Mouse (Mus musculus) limb, embryonic 15.5 days (tissue): ENCODE data around the gene Ikzf1. TPM values are rescaled to one million over a fixed set of nuclear protein-coding genes. Genes with fewer than 3 reads are reported as not detected.

Experiments used
- ATAC-seq: fragments of 200-750 bp; cut with Nextera tagmentation; 2 replicates; pipeline ENCODE4 v1.8.0; 2017; ENCODE audit warnings: low read depth, moderate TSS enrichment; ENCODE audit not compliant: insufficient number of reproducible peaks, low FRiP score, low TSS enrichment
- H3K27ac ChIP-seq: fragments of 300-500 bp; sonication (generic); 2 replicates; pipeline ENCODE4 v1.5.1; 2015; ENCODE audit warnings: moderate library complexity, mild to moderate bottlenecking, inconsistent platforms
- H3K27me3 ChIP-seq: fragments of 300-500 bp; sonication (generic); 2 replicates; pipeline ENCODE4 v1.6.1; 2015; ENCODE audit warnings: inconsistent platforms
- H3K36me3 ChIP-seq: fragments of 300-500 bp; sonication (generic); 2 replicates; pipeline ENCODE4 v1.6.1; 2015; ENCODE audit warnings: inconsistent platforms
- H3K4me1 ChIP-seq: fragments of 300-500 bp; sonication (generic); 2 replicates; pipeline ENCODE4 v1.6.1; 2015; ENCODE audit warnings: inconsistent platforms
- H3K4me2 ChIP-seq: fragments of 300-500 bp; sonication (generic); 2 replicates; pipeline ENCODE4 v1.6.1; 2015; ENCODE audit warnings: mild to moderate bottlenecking, inconsistent platforms
- H3K4me3 ChIP-seq: fragments of 300-500 bp; sonication (generic); 2 replicates; pipeline ENCODE4 v1.5.1; 2015; ENCODE audit warnings: mild to moderate bottlenecking, inconsistent platforms
- H3K9ac ChIP-seq: fragments of 300-500 bp; sonication (generic); 2 replicates; pipeline ENCODE4 v1.6.1; 2015; ENCODE audit warnings: inconsistent platforms
- H3K9me3 ChIP-seq: fragments of 300-500 bp; sonication (generic); 2 replicates; pipeline ENCODE4 v1.6.1; 2016; ENCODE audit warnings: inconsistent platforms
- WGBS: fragments of 180-500 bp; shearing (Covaris S2); methylation state at CpG from one replicate; pipeline ENCODE4 v1.1.7; 2015; 5-methylcytosine and 5-hydroxymethylcytosine counted together
- polyA plus RNA-seq: library from polyadenylated mRNA; unstranded; fragments of >200 nt; fragmentation: Nextera tagmentation; extraction: Ambion mirVana; gene quantifications from 2 replicates; pipeline ENCODE4 v1.2.1, GENCODE M21; 2015

The Ikzf1 gene
- polyA plus RNA-seq, 1 experiment from 2014 or later = 2.5 TPM

- 82% methylated on average over 7 of the region's 7 CpGs for WGBS
- Histone ChIP-seq H3K27ac (no peak overlapping the region), H3K36me3 (no peaks in the 10 kb centered on the region), H3K4me3 (no peak overlapping the region), H3K9ac (no peak overlapping the region), H3K27me3 (peaks cover 7% of the 10 kb centered on the region; the same call in 1 of the 2 replicates), H3K4me1 (no peaks in the 10 kb centered on the region), H3K4me2 (no peak overlapping the region), H3K9me3 (no peaks in the 10 kb centered on the region)
- no peak for ATAC-seq
Observed at GRCm38 (mm10) chr11:11677165-11677564, 7.6 kb upstream of the Ikzf1 start.

- H3K9ac ChIP-seq = no peak overlapping the region
- ATAC-seq = no peak
- H3K27ac ChIP-seq = no peak overlapping the region
- peaks cover 21% of the 10 kb centered on the region for H3K27me3 ChIP-seq
- no peak overlapping the region for H3K4me3 ChIP-seq
- H3K4me2 ChIP-seq = no peak overlapping the region
- H3K36me3 ChIP-seq = no peaks in the 10 kb centered on the region
- no peaks in the 10 kb centered on the region for H3K9me3 ChIP-seq
- 67% methylated on average over 6 of the region's 6 CpGs for WGBS
- no peaks in the 10 kb centered on the region for H3K4me1 ChIP-seq
Observed at GRCm38 (mm10) chr11:11678972-11679371, 5.8 kb upstream of the Ikzf1 start.

DNA sequence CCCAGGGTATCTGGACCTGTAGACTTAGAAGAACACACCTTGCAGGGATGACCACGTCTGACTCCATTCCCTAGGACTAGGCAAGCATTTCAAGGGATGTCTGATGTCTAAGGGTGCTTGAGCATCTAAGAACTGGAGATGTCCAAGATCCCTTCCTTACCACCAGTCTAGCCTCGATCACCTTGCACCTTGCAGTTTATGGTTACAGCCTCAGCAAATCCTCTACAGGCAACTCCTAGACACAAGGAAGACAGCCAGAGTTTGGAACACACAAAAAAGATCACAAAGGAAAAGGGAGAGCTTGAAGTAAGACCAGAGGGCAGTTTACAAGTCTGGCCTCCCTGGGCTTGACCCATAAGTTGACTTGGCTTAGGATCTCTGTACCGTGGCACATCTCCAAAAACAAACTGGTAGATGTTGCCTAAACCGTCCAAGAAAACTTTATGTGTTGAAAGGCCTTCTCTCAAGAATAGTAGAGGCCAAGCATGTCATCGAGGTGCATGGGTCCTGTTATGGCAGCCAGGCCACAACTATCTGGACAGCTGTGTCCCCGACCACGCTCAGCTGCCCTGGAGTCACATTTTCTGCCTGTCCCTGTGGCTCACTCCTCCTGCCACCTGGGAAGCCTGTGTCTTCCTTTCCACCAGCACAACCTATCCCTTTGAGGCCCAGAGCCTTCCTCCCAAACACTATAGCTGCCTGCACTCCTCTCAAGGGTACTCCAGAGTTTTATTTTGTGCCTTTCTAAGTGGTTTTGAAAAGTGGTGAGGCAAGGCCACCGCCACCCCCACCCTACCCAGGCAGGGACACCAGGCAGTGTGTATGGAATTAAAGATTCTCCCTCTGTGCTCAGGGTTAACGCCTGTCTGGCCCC is 510 bp upstream of the Ikzf1 start:
- peak overlapping the region; percentile 63; the same call in 1 of the 2 replicates for H3K4me3 ChIP-seq
- H3K4me1 ChIP-seq = peaks cover 17% of the 10 kb centered on the region
- H3K36me3 ChIP-seq = no peaks in the 10 kb centered on the region
- peaks cover 60% of the 10 kb centered on the region for H3K27me3 ChIP-seq
- no peak overlapping the region; the same call in 1 of the 2 replicates for H3K4me2 ChIP-seq
- WGBS = 61% methylated on average over 9 of the region's 9 CpGs
- H3K9ac ChIP-seq = no peak overlapping the region
- no peaks in the 10 kb centered on the region for H3K9me3 ChIP-seq
- ATAC-seq = no peak
- H3K27ac ChIP-seq = no peak overlapping the region

DNA sequence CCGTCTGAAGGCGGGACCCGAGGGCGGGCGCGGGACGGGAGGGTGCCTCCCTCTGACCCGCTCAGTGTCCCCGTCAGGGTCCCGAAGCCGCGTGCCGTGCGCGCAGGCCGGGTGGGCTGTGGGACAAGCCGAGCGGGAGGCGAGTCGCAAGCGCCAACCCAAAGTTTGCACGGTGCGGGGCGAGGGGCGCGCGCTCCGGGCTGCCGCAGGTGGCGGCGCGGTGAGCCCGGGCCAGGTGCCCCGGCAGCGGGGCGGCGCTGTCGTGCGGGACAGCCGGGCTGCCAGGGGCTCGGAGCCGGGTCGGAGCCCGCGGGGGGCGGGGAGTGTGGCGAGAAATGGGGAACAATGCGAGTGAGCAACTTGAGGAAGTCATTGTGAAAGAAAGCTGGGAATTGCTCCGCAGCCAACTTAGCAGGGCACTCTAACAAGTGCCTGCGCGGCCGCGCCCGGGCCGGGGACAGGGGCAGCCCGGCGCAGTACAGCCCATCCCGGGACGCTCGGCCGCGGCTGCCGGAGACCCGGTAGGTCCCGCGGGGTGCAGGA is 1.1 kb downstream of the Ikzf1 start:
- H3K27me3 ChIP-seq = peaks cover 60% of the 10 kb centered on the region
- 0 out of 2 replicates have a peak overlapping the region, but pooled peaks have one; percentile 10 for H3K9ac ChIP-seq
- H3K4me3 ChIP-seq = peak overlapping the region; percentile 63
- H3K4me1 ChIP-seq = peaks cover 17% of the 10 kb centered on the region
- no peaks in the 10 kb centered on the region for H3K9me3 ChIP-seq
- H3K27ac ChIP-seq = no peak overlapping the region
- no peaks in the 10 kb centered on the region for H3K36me3 ChIP-seq
- H3K4me2 ChIP-seq = peak overlapping the region; percentile 99
- WGBS = under 1% methylated on average over 62 of the region's 66 CpGs
- ATAC-seq = no peak

- Histone ChIP-seq H3K9ac (no peak overlapping the region), H3K27me3 (peaks cover 56% of the 10 kb centered on the region), H3K4me3 (peak overlapping the region; percentile 63), H3K9me3 (no peaks in the 10 kb centered on the region), H3K4me2 (peak overlapping the region; percentile 99), H3K27ac (no peak overlapping the region), H3K4me1 (peaks cover 17% of the 10 kb centered on the region), H3K36me3 (no peaks in the 10 kb centered on the region)
- ATAC-seq = no peak
- 14% methylated on average over 16 of the region's 16 CpGs for WGBS
Observed at GRCm38 (mm10) chr11:11686569-11687051, 1.8 kb downstream of the Ikzf1 start.

DNA sequence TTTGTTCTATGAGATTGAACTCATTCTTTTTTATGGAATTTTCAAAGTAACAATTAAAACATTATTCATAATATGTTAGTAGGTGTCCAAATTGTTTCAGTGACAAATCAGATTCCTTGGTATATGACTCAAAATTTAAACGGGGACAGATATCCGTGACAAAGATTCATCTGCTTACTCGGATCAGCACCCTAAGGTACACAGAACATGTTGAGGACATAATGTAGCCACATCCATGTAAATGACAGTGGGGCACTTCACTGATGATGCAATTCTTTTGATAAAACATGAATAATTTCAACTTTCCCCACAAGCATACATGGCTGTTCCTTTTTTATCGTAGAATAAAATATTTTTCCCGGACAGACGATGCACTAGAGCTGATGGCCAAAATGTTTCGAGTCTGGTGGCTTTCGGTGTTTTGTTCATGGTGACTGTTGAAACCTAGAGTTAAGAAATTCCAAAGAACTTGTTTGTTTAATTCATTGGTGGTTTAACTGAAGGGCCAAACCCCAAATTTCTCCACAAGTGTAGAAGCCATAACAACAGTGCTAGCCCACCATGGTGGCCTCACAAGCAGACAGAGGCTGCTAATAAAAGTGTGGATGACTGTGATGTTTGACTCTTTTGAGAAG is 2.9 kb downstream of the Ikzf1 start:
- no peaks in the 10 kb centered on the region for H3K9me3 ChIP-seq
- no peaks in the 10 kb centered on the region for H3K36me3 ChIP-seq
- no peak overlapping the region for H3K4me3 ChIP-seq
- no peak overlapping the region for H3K4me2 ChIP-seq
- H3K9ac ChIP-seq = no peak overlapping the region
- H3K27ac ChIP-seq = no peak overlapping the region
- H3K27me3 ChIP-seq = peaks cover 49% of the 10 kb centered on the region
- no peak for ATAC-seq
- H3K4me1 ChIP-seq = peaks cover 17% of the 10 kb centered on the region
- 91% methylated on average over 8 of the region's 8 CpGs for WGBS

DNA sequence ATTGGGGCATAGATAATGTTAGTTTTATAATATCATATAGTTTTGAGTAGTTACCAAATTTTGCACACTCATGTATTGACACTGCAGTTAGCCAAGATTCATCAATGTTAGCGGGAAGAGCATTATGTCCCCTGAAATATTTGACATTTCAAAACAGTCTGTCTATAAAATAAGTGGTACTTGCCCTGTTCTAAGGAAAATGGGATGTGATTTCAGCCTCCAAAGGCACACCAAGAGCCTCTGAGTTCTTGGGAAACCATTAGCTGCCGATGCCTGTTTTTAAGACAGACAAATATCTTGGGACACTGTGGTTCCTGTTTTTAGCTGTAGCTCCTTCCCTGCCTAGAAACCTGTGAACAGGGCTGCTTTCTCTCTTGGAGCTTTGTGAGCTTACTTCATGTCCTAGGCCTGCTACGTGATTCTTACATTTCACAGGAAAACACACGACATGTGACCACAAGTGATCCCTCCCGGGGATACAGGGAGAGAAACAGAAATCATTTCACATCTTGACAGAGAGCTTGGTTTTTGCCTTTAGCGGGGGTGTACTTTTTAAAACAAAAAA is 4.0 kb downstream of the Ikzf1 start:
- 72% methylated on average over 6 of the region's 6 CpGs for WGBS
- Histone ChIP-seq H3K4me2 (no peak overlapping the region), H3K27me3 (peaks cover 40% of the 10 kb centered on the region), H3K36me3 (no peaks in the 10 kb centered on the region), H3K9ac (no peak overlapping the region), H3K4me1 (peaks cover 17% of the 10 kb centered on the region), H3K27ac (no peak overlapping the region), H3K4me3 (no peak overlapping the region), H3K9me3 (no peaks in the 10 kb centered on the region)
- no peak for ATAC-seq

- Histone ChIP-seq H3K36me3 (no peaks in the 10 kb centered on the region), H3K27ac (no peak overlapping the region), H3K9me3 (no peaks in the 10 kb centered on the region), H3K4me3 (no peak overlapping the region), H3K27me3 (peaks cover 32% of the 10 kb centered on the region), H3K4me2 (no peak overlapping the region), H3K9ac (no peak overlapping the region), H3K4me1 (peaks cover 17% of the 10 kb centered on the region)
- no peak for ATAC-seq
Observed at GRCm38 (mm10) chr11:11689701-11690058, 4.9 kb downstream of the Ikzf1 start.

DNA sequence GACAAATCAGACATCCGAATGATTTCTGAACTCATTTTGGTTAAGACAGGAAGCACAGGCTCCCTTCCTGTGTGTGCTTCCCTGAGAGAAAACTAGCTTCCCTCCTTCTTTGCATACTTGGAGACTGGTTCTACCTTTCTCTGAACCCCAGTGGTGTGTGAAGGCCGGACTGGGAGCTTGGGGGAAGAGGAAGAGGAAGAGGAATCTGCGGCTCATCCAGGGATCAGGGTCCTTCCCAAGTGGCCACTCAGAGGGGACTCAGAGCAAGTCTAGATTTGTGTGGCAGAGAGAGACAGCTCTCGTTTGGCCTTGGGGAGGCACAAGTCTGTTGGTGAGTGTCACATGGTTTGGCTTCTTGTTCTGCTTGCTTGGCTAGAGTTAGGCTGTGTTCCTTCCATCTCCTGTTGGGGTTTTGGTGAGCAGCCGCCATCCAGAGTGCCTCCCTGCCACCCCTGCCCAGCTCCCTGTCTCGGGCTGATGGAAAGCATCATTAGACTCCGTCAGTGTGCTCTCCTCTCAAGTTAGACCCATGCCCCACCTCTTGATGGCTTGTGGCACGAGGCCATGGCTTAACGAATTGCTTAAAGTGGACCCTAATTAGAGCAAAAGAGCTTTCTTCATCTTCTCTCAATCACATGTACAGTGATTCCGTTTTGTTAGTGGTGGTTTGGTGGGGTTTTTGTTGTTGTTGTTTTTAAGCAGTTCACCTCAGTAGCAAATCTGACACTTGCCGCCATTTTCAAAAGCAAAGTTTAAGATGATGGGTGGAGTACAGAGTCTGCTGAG is 5.4 kb downstream of the Ikzf1 start:
- Histone ChIP-seq H3K27ac (no peak overlapping the region), H3K4me1 (peaks cover 13% of the 10 kb centered on the region), H3K9me3 (no peaks in the 10 kb centered on the region), H3K4me2 (no peak overlapping the region), H3K27me3 (peaks cover 26% of the 10 kb centered on the region), H3K36me3 (no peaks in the 10 kb centered on the region), H3K9ac (no peak overlapping the region), H3K4me3 (no peak overlapping the region)
- WGBS = 63% methylated on average over 11 of the region's 11 CpGs
- no peak for ATAC-seq

DNA sequence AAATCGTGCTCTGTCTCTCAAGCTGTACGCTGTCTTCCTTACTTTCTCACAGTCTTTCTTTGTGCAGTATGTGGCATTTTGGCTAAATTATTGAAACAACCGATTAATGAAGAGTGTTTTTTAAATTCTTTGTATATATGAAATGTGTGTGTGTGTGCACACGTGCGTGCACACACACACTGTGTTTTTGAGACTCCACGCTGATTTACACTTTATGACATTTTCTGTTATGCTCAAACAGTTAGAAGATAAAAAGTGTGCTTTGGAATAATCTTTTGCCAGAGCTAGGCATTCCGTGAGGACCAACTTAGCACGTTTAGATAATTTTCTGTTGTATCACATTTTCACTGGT is 6.0 kb downstream of the Ikzf1 start:
- peaks cover 9% of the 10 kb centered on the region for H3K4me1 ChIP-seq

GRCm38 (mm10) chr11:11691324-11692058 is 6.7 kb downstream of the Ikzf1 start:
- no peak overlapping the region for H3K9ac ChIP-seq
- 85% methylated on average over 14 of the region's 14 CpGs for WGBS

More for the DNA sequence above, 6.0 kb downstream of the Ikzf1 start:
- Histone ChIP-seq H3K4me3 (no peak overlapping the region), H3K27ac (no peak overlapping the region), H3K9me3 (no peaks in the 10 kb centered on the region), H3K36me3 (no peaks in the 10 kb centered on the region), H3K27me3 (peaks cover 20% of the 10 kb centered on the region), H3K9ac (no peak overlapping the region), H3K4me2 (no peak overlapping the region)
- 89% methylated on average over 8 of the region's 8 CpGs for WGBS
- ATAC-seq = no peak

More at GRCm38 (mm10) chr11:11691324-11692058, 6.7 kb downstream of the Ikzf1 start:
- no peak overlapping the region for H3K4me2 ChIP-seq
- H3K27me3 ChIP-seq = peaks cover 13% of the 10 kb centered on the region
- no peak overlapping the region for H3K4me3 ChIP-seq
- peaks cover 2% of the 10 kb centered on the region; the same call in 1 of the 2 replicates for H3K4me1 ChIP-seq
- no peak overlapping the region for H3K27ac ChIP-seq
- no peaks in the 10 kb centered on the region for H3K36me3 ChIP-seq
- no peaks in the 10 kb centered on the region for H3K9me3 ChIP-seq
- no peak for ATAC-seq
